Mouse (Mus musculus) G1E (cell line): Measurements from ENCODE around the gene Grhpr.

ENCODE experiments used
- CTCF ChIP-seq: IDR thresholded peaks from 2 replicates; pipeline ENCODE4 v1.5.1; 2012; ENCODE audit warnings: low read depth, low read length, inconsistent platforms, mixed read lengths
- GATA1 ChIP-seq: IDR thresholded peaks from 2 replicates; pipeline ENCODE4 v1.6.1; 2012; ENCODE audit warnings: borderline replicate concordance, low read length, inconsistent platforms, mixed read lengths
- TAL1 ChIP-seq: conservative IDR thresholded peaks from 2 replicates; pipeline ENCODE4 v1.6.1; 2012; ENCODE audit warnings: low read depth, low read length, inconsistent platforms, mixed read lengths

GRCm38 (mm10) chr4:44953041-44953440 lies 28.2 kb upstream of the Grhpr start:
- TF ChIP-seq CTCF (no peak), TAL1 (no peak), GATA1 (no peak)
